11 mouse cellular contexts compared by ENCODE assay signal in genomic region chr5:71976571-71977061, GRCm38 (mm10).
DNase-seq lines count a peak whose midpoint lies in the region; ATAC-seq and TF ChIP-seq lines count a peak whose summit lies in the region.
"Had no signal": no experiment of that assay in that cellular context is flagged by ENCODE, and none has a peak within 500 bp of the region (broad histone marks: within the 10 kb centered on the region; RNA-seq: fewer than 3 reads in every experiment).

No protein-coding gene starts in this region.

- TF ChIP-seq POLR2A in lung, adult 2 months (IDR thresholded peaks at IDR 0.05; ENCODE audit: borderline replicate concordance, extremely low read depth, low read depth, low read length) = no peak

- no peak overlapping the region for H3K4me3 ChIP-seq in forebrain, embryonic 12.5 days (replicated peaks)
- H3K4me3 ChIP-seq in midbrain, embryonic 16.5 days (ENCODE audit: low read depth, low read length) = no peak overlapping the region
- no peak overlapping the region for H3K4me3 ChIP-seq in lung, adult 2 months (replicated peaks; ENCODE audit: extremely low read depth, low read depth, low read length)
- H3K4me3 ChIP-seq: erythroblast, embryonic 14.5 days; stomach, embryonic 15.5 days had no signal

- no peak overlapping the region for H3K4me2 ChIP-seq in forebrain, embryonic 12.5 days
- no peak overlapping the region for H3K4me2 ChIP-seq in midbrain, embryonic 16.5 days (ENCODE audit: low read length)
- H3K4me2 ChIP-seq: stomach, embryonic 15.5 days had no signal

- no peaks in the 10 kb centered on the region for H3K9me3 ChIP-seq in forebrain, embryonic 12.5 days
- no peaks in the 10 kb centered on the region for H3K9me3 ChIP-seq in midbrain, embryonic 16.5 days (replicated peaks; ENCODE audit: control insufficient read depth, low read length, poor library complexity, severe bottlenecking)
- H3K9me3 ChIP-seq: stomach, embryonic 15.5 days had no signal

- WGBS in forebrain, embryonic 12.5 days = 40% methylated on average over 5 of the region's 5 CpGs
- 8% methylated on average over 5 of the region's 5 CpGs for WGBS in midbrain, embryonic 16.5 days
- 53% methylated on average over 5 of the region's 5 CpGs for WGBS in lung, adult 2 months

- peak; percentile 51 to 60 for DNase-seq in cerebellum, adult 18-20 months
- peak; percentile 72 to 79 for DNase-seq in layer of hippocampus, adult 8-10 months (ENCODE audit: low spot score in 2 of 2)
- no peak for DNase-seq in urinary bladder, postnatal 36 days (ENCODE audit: low spot score in 2 of 2)
- no peak for DNase-seq in thymus, postnatal 4 days
- DNase-seq in lung, adult 2 months = no peak
- DNase-seq: kidney, postnatal 10 days had no signal

- H3K9ac ChIP-seq in forebrain, embryonic 12.5 days = no peak overlapping the region
- H3K9ac ChIP-seq in midbrain, embryonic 16.5 days (ENCODE audit: low read depth, low read length) = no peak overlapping the region
- H3K9ac ChIP-seq: stomach, embryonic 15.5 days had no signal

- H3K27ac ChIP-seq in forebrain, embryonic 12.5 days = peak overlapping the region; percentile 2; the same call in 1 of the 2 replicates
- peak overlapping the region; percentile 65; the same call in 1 of the 2 replicates for H3K27ac ChIP-seq in midbrain, embryonic 16.5 days (ENCODE audit: low read length)
- H3K27ac ChIP-seq: macrophage; stomach, embryonic 15.5 days had no signal

- ATAC-seq in forebrain, embryonic 12.5 days (ENCODE audit: low FRiP score) = peak; percentile 88
- peak; percentile 94 for ATAC-seq in midbrain, embryonic 16.5 days

- H3K36me3 ChIP-seq in forebrain, embryonic 12.5 days (replicated peaks) = no peaks in the 10 kb centered on the region
- H3K36me3 ChIP-seq in midbrain, embryonic 16.5 days (ENCODE audit: control insufficient read depth, insufficient read depth, low read length) = no peaks in the 10 kb centered on the region
- H3K36me3 ChIP-seq: stomach, embryonic 15.5 days had no signal

- peaks cover 10% of the 10 kb centered on the region; the same call in 1 of the 2 replicates for H3K4me1 ChIP-seq in forebrain, embryonic 12.5 days
- H3K4me1 ChIP-seq in midbrain, embryonic 16.5 days (ENCODE audit: control insufficient read depth, insufficient read depth, low read length) = peaks cover 6% of the 10 kb centered on the region; the same call in 1 of the 2 replicates
- no peaks in the 10 kb centered on the region for H3K4me1 ChIP-seq in lung, adult 2 months (ENCODE audit: control insufficient read depth, insufficient read depth, low read length)
- H3K4me1 ChIP-seq: stomach, embryonic 15.5 days had no signal

- H3K27me3 ChIP-seq in forebrain, embryonic 12.5 days = no peaks in the 10 kb centered on the region
- no peaks in the 10 kb centered on the region for H3K27me3 ChIP-seq in midbrain, embryonic 16.5 days (ENCODE audit: control insufficient read depth, insufficient read depth, low read depth, low read length)
- H3K27me3 ChIP-seq: stomach, embryonic 15.5 days had no signal

- TF ChIP-seq CTCF in lung, adult 2 months (IDR thresholded peaks at IDR 0.05; ENCODE audit: insufficient read depth, low read length) = no peak

Comparison
In these comparisons a context has a peak if more than half of its experiments do, and no peak if none do; other contexts are left out.
1. DNase-seq: peak in cerebellum, adult 18-20 months (2 of 2) and layer of hippocampus, adult 8-10 months (2 of 2); none in urinary bladder, postnatal 36 days (0 of 2), thymus, postnatal 4 days (single experiment) and lung, adult 2 months (single experiment).